Mouse (Mus musculus) layer of hippocampus, adult 8-10 months (tissue): ENCODE measurements at regions not wholly inside any gene's neighbourhood (a gene's known extent, or its start where the extent isn't known, plus 50 kb on each side); places are given as distances from the start of the nearest gene placed in this dataset.

Experiments used
- DNase-seq, 2 experiments: peaks; one replicate each; pipeline ENCODE4 v3.0.0; 2022; ENCODE audit warnings: low spot score in 2 of 2

- peak; percentile 2 to 6 for DNase-seq
Measured at GRCm38 (mm10) chr5:108903134-108903923, 50.9 kb upstream of the Vmn2r9 start.
